19 mouse cellular contexts compared by ENCODE assay signal in the genomic region with DNA sequence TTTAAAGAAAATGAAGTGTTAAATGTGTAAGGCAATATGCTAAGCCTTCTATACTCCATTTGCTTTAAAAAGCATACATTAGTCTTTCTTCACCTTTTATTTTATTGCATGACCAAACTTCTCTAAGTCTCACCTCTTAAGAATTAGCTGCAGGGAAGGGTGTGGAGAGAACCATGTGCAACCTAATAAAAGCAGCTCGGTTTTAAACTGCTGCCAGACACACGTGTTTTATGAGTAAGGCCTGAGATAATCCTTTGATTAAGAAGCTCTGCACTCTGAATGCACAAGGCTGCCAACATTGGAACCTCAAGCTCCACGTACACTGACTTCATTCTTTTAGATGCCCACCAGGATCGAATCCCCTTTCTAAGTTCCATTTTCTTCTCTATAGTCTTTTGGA.
A peak's percentile ranks its signal among the peaks of the same experiment; 100 is the strongest.
DNase-seq lines count a peak whose midpoint lies in the region; ATAC-seq and TF ChIP-seq lines count a peak whose summit lies in the region.
"Had no signal": no experiment of that assay in that cellular context is flagged by ENCODE, and none has a peak within 500 bp of the region (broad histone marks: within the 10 kb centered on the region; RNA-seq: fewer than 3 reads in every experiment).

No protein-coding gene starts in this region.

- H3K36me3 ChIP-seq in kidney, embryonic 16.5 days (ENCODE audit: insufficient read depth, low read length) = 0 out of 2 replicates have a peak, but pooled peaks cover 5% of the 10 kb centered on the region
- H3K36me3 ChIP-seq in intestine, embryonic 16.5 days (ENCODE audit: control insufficient read depth, insufficient read depth, low read length) = no peaks in the 10 kb centered on the region
- H3K36me3 ChIP-seq: limb, embryonic 15.5 days; midbrain, embryonic 15.5 days had no signal

- H3K4me1 ChIP-seq in kidney, embryonic 16.5 days (ENCODE audit: insufficient read depth, low read length) = peaks cover 23% of the 10 kb centered on the region
- peaks cover 12% of the 10 kb centered on the region; the same call in 1 of the 2 replicates for H3K4me1 ChIP-seq in intestine, embryonic 16.5 days (ENCODE audit: control insufficient read depth, insufficient read depth, low read length)
- H3K4me1 ChIP-seq: embryonic facial prominence, embryonic 15.5 days; liver, embryonic 15.5 days; midbrain, embryonic 15.5 days had no signal

- H3K4me2 ChIP-seq in kidney, embryonic 16.5 days (replicated peaks; ENCODE audit: low read depth, low read length) = no peak overlapping the region
- H3K4me2 ChIP-seq in intestine, embryonic 16.5 days (ENCODE audit: low read depth, low read length) = no peak overlapping the region
- H3K4me2 ChIP-seq: embryonic facial prominence, embryonic 15.5 days; hindbrain, embryonic 14.5 days; limb, embryonic 15.5 days; liver, embryonic 15.5 days; midbrain, embryonic 15.5 days had no signal

- H3K27ac ChIP-seq in kidney, embryonic 16.5 days (ENCODE audit: low read length) = 0 out of 2 replicates have a peak overlapping the region, but pooled peaks have one; percentile 10
- H3K27ac ChIP-seq in intestine, embryonic 16.5 days (ENCODE audit: low read length) = no peak overlapping the region
- H3K27ac ChIP-seq: hindbrain, embryonic 14.5 days; limb, embryonic 15.5 days; liver, embryonic 15.5 days; midbrain, embryonic 15.5 days had no signal

- POLR2A ChIA-PET in Patski (lab: Charles Lee) = no interaction called here

- H3K27me3 ChIP-seq in kidney, embryonic 16.5 days (ENCODE audit: insufficient read depth, low read length) = no peaks in the 10 kb centered on the region
- no peaks in the 10 kb centered on the region for H3K27me3 ChIP-seq in Patski
- no peaks in the 10 kb centered on the region for H3K27me3 ChIP-seq in intestine, embryonic 16.5 days (replicated peaks; ENCODE audit: control insufficient read depth, insufficient read depth, low read length)
- H3K27me3 ChIP-seq: embryonic facial prominence, embryonic 15.5 days; limb, embryonic 15.5 days; liver, embryonic 15.5 days; midbrain, embryonic 15.5 days had no signal

- TF ChIP-seq CTCF in Patski (IDR thresholded peaks at IDR 0.05) = no peak

- 45% methylated on average over 4 of the region's 4 CpGs for WGBS in kidney, embryonic 16.5 days
- 46% methylated on average over 4 of the region's 4 CpGs for WGBS in intestine, embryonic 16.5 days

- no peaks in the 10 kb centered on the region for H3K9me3 ChIP-seq in kidney, embryonic 16.5 days (ENCODE audit: low read length)
- no peaks in the 10 kb centered on the region for H3K9me3 ChIP-seq in intestine, embryonic 16.5 days (ENCODE audit: control insufficient read depth, low read length)
- H3K9me3 ChIP-seq: embryonic facial prominence, embryonic 15.5 days; limb, embryonic 15.5 days; liver, embryonic 15.5 days; midbrain, embryonic 15.5 days had no signal

- CTCF ChIA-PET in Patski (lab: Charles Lee) = no interaction called here

- no peak overlapping the region for H3K9ac ChIP-seq in kidney, embryonic 16.5 days (replicated peaks; ENCODE audit: low read length)
- no peak overlapping the region for H3K9ac ChIP-seq in intestine, embryonic 16.5 days (ENCODE audit: low read depth, low read length)
- H3K9ac ChIP-seq: embryonic facial prominence, embryonic 15.5 days; hindbrain, embryonic 14.5 days; limb, embryonic 15.5 days; liver, embryonic 15.5 days; midbrain, embryonic 15.5 days had no signal

- in situ Hi-C loops in Patski (cut with MboI; ENCODE audit: low pct_unique_long_range_greater_than_20kb) = no loop called here

- no peak for DNase-seq in kidney, adult 11 months
- DNase-seq in Patski (ENCODE audit: low read depth, low spot score) = peak; percentile 61
- peak; percentile 33 for DNase-seq in forelimb bud, embryonic 11.5 days (ENCODE audit: low read depth, low spot score)
- no peak for DNase-seq in lung, postnatal 25 days (ENCODE audit: low spot score)
- no peak for DNase-seq in spleen, postnatal 14 days (ENCODE audit: low spot score in 2 of 2)
- DNase-seq: adrenal gland, adult 8-10 months; cerebellum, adult 11 months; cerebellum, postnatal 14 days; gastrocnemius, adult 2 months; kidney, adult 18-20 months; kidney, postnatal 10 days; right cerebral cortex, postnatal 25 days had no signal

- ATAC-seq in kidney, embryonic 16.5 days (ENCODE audit: low FRiP score, low TSS enrichment) = no peak
- ATAC-seq in Patski = peak; percentile 57
- ATAC-seq in intestine, embryonic 16.5 days = no peak
- ATAC-seq: midbrain, embryonic 15.5 days had no signal

- H3K4me3 ChIP-seq in kidney, embryonic 16.5 days (ENCODE audit: low read length) = no peak overlapping the region
- no peak overlapping the region for H3K4me3 ChIP-seq in intestine, embryonic 16.5 days (ENCODE audit: low read length)
- H3K4me3 ChIP-seq: embryonic facial prominence, embryonic 15.5 days; gastrocnemius, adult 2 months; limb, embryonic 15.5 days; liver, embryonic 15.5 days; midbrain, embryonic 15.5 days had no signal

Comparison
In these comparisons a context has a peak if more than half of its experiments do, and no peak if none do; other contexts are left out.
1. DNase-seq: peak in Patski (single experiment) and forelimb bud, embryonic 11.5 days (single experiment); none in kidney, adult 11 months (single experiment), lung, postnatal 25 days (single experiment) and spleen, postnatal 14 days (0 of 2).